In the genomic region with DNA sequence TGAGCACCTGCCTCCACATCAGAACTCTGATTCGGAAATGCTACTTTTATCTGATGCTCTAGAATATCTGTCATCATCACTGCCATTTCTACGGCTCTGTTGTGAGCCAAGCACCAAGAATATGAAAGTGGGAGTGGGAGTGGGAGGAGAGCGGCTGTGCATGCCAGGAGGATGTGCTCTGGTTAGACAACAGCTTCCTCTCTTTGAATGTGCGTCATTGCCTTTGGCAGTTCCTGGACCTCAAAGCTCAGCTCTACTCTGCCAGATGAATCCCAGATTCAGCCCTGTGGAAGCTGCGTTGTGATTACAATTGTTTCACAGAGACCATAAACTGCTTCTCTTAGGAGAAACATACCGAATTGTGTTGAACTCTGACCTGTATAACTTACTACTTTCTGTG, we compare ENCODE assay signal across 8 mouse cellular contexts.
DNase-seq lines count a peak whose midpoint lies in the region.

No protein-coding gene starts in this region.

- peak; percentile 18 for DNase-seq in adrenal gland, adult 2 months
- no peak for DNase-seq in adrenal gland, postnatal 10 days
- DNase-seq in testis, postnatal 14 days (ENCODE audit: low spot score) = peak; percentile 9
- no peak for DNase-seq in testis, postnatal 10 days (ENCODE audit: low spot score)
- DNase-seq in layer of hippocampus, adult 9-10 months (ENCODE audit: low spot score) = peak; percentile 32
- peak; percentile 46 for DNase-seq in right cerebral cortex, postnatal 25 days
- no peak for DNase-seq in MN1 (ENCODE audit: low spot score)
- no peak for DNase-seq in ovary, adult 18-20 months (ENCODE audit: low spot score)

Comparison
In these comparisons a context has a peak if more than half of its experiments do, and no peak if none do; other contexts are left out.
1. DNase-seq: peak in adrenal gland, adult 2 months (single experiment), testis, postnatal 14 days (single experiment), layer of hippocampus, adult 9-10 months (single experiment) and right cerebral cortex, postnatal 25 days (single experiment); none in adrenal gland, postnatal 10 days (single experiment), testis, postnatal 10 days (single experiment), MN1 (single experiment) and ovary, adult 18-20 months (single experiment).